Mouse (Mus musculus): Measurements from ENCODE around the gene Gipc3. TPM values are rescaled to one million over a fixed set of nuclear protein-coding genes. Genes with fewer than 3 reads are reported as not detected.
A peak's percentile ranks its signal among the peaks of the same experiment; 100 is the strongest.

Gene Gipc3
- polyA plus RNA-seq, 1 experiment from 2014 or later: 0.05 TPM

DNA sequence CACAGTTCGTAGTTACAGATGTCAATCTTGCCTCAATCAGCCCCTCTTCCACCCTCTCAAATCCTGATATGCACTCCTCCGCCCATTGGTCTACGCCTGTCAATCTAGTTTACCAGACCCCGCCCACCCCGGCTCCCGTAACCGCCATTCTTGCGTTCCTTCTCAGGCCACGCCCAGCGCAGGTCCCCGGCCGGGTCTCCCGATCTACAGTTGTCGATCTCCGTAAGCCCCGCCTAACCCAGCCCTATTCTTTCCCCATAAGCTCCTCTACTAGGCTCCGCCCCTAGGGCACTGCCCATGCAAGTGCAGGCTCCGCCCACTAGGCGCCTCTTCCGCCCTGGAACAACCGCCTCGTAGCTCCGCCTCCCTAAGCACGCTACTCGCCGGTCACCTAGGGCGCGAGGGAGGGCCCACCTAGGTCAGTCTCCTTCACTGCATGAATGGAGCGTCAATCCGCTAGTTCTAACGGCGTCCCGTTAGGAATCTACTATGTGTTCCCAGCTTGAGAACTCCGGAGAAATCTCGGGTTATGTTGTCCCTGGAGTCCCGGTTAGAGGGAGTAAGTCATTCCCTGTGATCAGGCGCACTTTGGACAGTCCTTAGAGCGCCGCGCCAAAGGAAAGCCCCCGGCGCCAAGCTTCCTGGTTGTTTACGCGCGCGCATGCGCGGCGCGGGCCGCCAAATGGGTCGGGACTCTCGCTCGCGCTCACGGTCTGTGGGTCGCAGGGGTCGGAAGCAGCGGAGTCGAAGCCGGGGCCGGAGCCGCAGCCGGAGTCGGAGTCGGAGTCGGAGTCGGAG, 22.3 kb downstream of the Gipc3 start, which contains the start of gene Cactin:
Gene Cactin, plus strand, starts transcription at position 554 of the 798 bp plus-strand sequence.
- Histone ChIP-seq H3K27me3 (ENCODE audit: control insufficient read depth, insufficient read depth, low read length) (0 out of 2 replicates have a peak, but pooled peaks cover 2% of the 10 kb centered on the region), H3K9me3 (ENCODE audit: control insufficient read depth, low read length) (no peaks in the 10 kb centered on the region), H3K27ac (ENCODE audit: low read depth, low read length) (peak within 1 kb of the TSS; percentile 92), H3K36me3 (ENCODE audit: control insufficient read depth, insufficient read depth, low read length) (peaks cover 47% of the 10 kb centered on the region), H3K9ac (replicated peaks; ENCODE audit: low read depth, low read length) (peak within 1 kb of the TSS; percentile 76), H3K4me3 (ENCODE audit: low read depth, low read length) (peak within 1 kb of the TSS; percentile 84), H3K4me2 (ENCODE audit: low read depth, low read length) (peak within 1 kb of the TSS; percentile 80), H3K4me1 (ENCODE audit: control insufficient read depth, insufficient read depth, low read length) (peaks cover 19% of the 10 kb centered on the region)
- WGBS: under 1% methylated on average over 68 of the region's 68 CpGs
- peak; percentile 92 for ATAC-seq (ENCODE audit: low read depth)

DNA sequence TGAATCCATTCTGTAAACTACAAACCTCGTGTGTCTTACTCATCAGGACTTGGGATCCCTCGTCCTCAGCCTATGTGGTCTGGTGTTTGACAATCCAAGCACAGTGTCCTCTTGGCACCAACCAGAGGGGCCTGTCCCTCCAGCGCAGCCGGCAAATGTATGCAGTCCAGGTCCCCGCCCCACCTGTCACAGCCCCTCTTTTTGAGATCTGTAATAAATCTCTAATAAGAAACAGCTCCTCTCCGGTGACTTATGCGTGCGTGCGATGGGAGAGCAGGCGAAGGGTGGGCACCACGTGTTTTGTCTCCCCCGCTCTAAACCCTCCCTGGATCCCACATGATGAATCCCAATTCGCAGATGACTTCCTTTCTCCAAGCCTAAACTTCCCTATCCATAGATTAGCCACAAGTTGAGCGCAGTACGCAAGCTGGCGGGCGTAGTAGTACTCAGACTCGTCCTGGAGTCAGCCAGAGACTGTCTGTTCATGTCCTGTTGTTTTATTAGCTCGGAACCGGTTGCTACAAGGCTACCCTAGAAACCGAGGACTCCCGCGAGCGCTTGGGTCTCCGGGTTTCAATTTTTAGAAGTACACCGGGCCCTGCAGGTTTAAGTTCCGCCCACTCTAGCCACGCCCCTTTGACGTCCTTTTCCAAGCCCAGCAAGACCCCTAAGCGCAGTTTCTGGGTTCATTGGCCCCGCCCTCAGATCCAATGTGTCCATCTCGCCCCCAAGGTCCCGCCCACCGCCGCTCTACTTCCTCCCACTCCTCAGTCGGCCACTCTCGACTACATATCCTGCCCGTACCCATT, 23.1 kb downstream of the Gipc3 start:
- Histone ChIP-seq H3K9ac (replicated peaks; ENCODE audit: low read depth, low read length) (peak overlapping the region; percentile 48), H3K4me1 (ENCODE audit: control insufficient read depth, insufficient read depth, low read length) (peaks cover 19% of the 10 kb centered on the region), H3K27me3 (ENCODE audit: control insufficient read depth, insufficient read depth, low read length) (0 out of 2 replicates have a peak, but pooled peaks cover 2% of the 10 kb centered on the region), H3K27ac (ENCODE audit: low read depth, low read length) (peak overlapping the region; percentile 92), H3K4me2 (ENCODE audit: low read depth, low read length) (peak overlapping the region; percentile 80), H3K9me3 (ENCODE audit: control insufficient read depth, low read length) (no peaks in the 10 kb centered on the region), H3K4me3 (ENCODE audit: low read depth, low read length) (peak overlapping the region; percentile 84), H3K36me3 (ENCODE audit: control insufficient read depth, insufficient read depth, low read length) (peaks cover 45% of the 10 kb centered on the region)
- under 1% methylated on average over 38 of the region's 38 CpGs for WGBS
- peak; percentile 44 for ATAC-seq (ENCODE audit: low read depth)

- Histone ChIP-seq H3K9ac (replicated peaks; ENCODE audit: low read depth, low read length) (peak overlapping the region; percentile 48), H3K27ac (ENCODE audit: low read depth, low read length) (no peak overlapping the region), H3K4me3 (ENCODE audit: low read depth, low read length) (peak overlapping the region; percentile 84; the same call in 1 of the 2 replicates), H3K27me3 (ENCODE audit: control insufficient read depth, insufficient read depth, low read length) (0 out of 2 replicates have a peak, but pooled peaks cover 2% of the 10 kb centered on the region), H3K9me3 (ENCODE audit: control insufficient read depth, low read length) (no peaks in the 10 kb centered on the region), H3K4me2 (ENCODE audit: low read depth, low read length) (peak overlapping the region; percentile 80), H3K4me1 (ENCODE audit: control insufficient read depth, insufficient read depth, low read length) (peaks cover 19% of the 10 kb centered on the region), H3K36me3 (ENCODE audit: control insufficient read depth, insufficient read depth, low read length) (peaks cover 44% of the 10 kb centered on the region)
- ATAC-seq (ENCODE audit: low read depth): no peak
- WGBS: 32% methylated on average over 8 of the region's 8 CpGs
Measured at GRCm38 (mm10) chr10:81319330-81319699, 23.8 kb downstream of the Gipc3 start.

GRCm38 (mm10) chr10:81318589-81319329, 24.3 kb downstream of the Gipc3 start:
- peaks cover 19% of the 10 kb centered on the region for H3K4me1 ChIP-seq (ENCODE audit: control insufficient read depth, insufficient read depth, low read length)
- H3K9me3 ChIP-seq (ENCODE audit: control insufficient read depth, low read length): no peaks in the 10 kb centered on the region
- no peak overlapping the region for H3K9ac ChIP-seq (replicated peaks; ENCODE audit: low read depth, low read length)
- no peak overlapping the region for H3K27ac ChIP-seq (ENCODE audit: low read depth, low read length)
- ATAC-seq (ENCODE audit: low read depth): no peak
- H3K27me3 ChIP-seq (ENCODE audit: control insufficient read depth, insufficient read depth, low read length): 0 out of 2 replicates have a peak, but pooled peaks cover 2% of the 10 kb centered on the region
- peaks cover 44% of the 10 kb centered on the region for H3K36me3 ChIP-seq (ENCODE audit: control insufficient read depth, insufficient read depth, low read length)
- no peak overlapping the region for H3K4me2 ChIP-seq (ENCODE audit: low read depth, low read length)
- 90% methylated on average over 13 of the region's 13 CpGs for WGBS
- H3K4me3 ChIP-seq (ENCODE audit: low read depth, low read length): no peak overlapping the region

DNA sequence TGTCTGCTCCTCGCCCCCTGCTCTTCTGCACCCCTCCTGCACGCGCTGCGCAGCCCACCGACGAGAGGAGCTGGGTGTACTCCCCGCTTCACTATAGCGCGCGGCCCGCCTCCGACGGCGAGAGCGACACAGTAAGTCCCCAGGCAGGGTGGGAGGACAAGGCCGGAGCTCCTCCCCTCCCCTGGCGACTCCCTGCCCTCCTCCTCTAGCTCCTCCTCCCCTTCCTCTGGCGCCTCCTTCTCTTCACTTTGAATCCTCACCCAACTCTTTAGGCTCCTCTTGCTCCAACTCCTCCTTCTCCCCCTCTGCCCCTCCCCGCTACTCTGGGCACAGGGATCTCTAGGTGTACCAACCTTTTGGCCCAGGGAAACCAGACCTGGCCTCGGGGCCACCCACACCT, 25.8 kb downstream of the Gipc3 start:
- H3K9ac ChIP-seq (replicated peaks; ENCODE audit: low read depth, low read length): no peak overlapping the region
- peaks cover 48% of the 10 kb centered on the region for H3K36me3 ChIP-seq (ENCODE audit: control insufficient read depth, insufficient read depth, low read length)
- 23% methylated on average over 13 of the region's 20 CpGs for WGBS

DNA sequence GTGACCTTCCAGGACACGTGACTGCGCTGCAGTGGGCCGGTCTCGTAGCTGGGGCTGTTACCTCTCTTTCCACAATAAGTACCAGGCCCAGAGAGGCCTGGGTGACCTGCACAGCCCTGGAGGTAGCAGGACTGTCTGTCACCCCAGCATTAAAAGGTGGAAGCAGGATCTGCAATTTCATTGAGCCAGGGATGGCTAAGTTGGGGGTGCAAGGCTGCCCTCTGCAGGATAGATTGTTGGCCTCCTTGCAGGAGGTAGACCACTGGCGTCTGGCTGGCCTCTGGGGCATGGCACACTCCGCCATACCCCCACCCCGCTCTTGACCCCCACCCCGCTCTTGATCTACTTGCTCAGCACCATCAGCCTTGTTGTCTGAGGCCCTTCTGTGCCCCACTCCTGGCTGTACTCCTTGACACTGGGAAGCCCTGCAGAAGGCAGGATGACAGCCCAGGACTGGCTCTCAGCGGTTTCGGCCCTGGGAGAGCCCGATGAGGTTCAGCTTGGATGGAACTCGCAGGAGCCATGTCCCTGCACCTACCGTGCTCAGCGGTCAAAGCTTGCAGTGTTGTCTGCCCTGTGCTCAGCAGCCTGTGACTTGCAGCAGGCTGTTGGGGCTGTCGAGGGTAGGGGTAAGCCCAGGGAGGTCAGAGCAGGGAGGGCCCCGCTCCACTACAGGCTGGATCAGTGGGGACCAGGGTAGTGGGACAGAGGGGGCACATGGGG, 26.6 kb downstream of the Gipc3 start:
- WGBS: 49% methylated on average over 16 of the region's 16 CpGs

More for the DNA sequence above, 25.8 kb downstream of the Gipc3 start:
- Histone ChIP-seq H3K27ac (ENCODE audit: low read depth, low read length) (no peak overlapping the region), H3K27me3 (ENCODE audit: control insufficient read depth, insufficient read depth, low read length) (0 out of 2 replicates have a peak, but pooled peaks cover 2% of the 10 kb centered on the region), H3K9me3 (ENCODE audit: control insufficient read depth, low read length) (no peaks in the 10 kb centered on the region), H3K4me3 (ENCODE audit: low read depth, low read length) (no peak overlapping the region), H3K4me2 (ENCODE audit: low read depth, low read length) (0 out of 2 replicates have a peak overlapping the region, but pooled peaks have one; percentile 18), H3K4me1 (ENCODE audit: control insufficient read depth, insufficient read depth, low read length) (peaks cover 19% of the 10 kb centered on the region)
- no peak for ATAC-seq (ENCODE audit: low read depth)

DNA sequence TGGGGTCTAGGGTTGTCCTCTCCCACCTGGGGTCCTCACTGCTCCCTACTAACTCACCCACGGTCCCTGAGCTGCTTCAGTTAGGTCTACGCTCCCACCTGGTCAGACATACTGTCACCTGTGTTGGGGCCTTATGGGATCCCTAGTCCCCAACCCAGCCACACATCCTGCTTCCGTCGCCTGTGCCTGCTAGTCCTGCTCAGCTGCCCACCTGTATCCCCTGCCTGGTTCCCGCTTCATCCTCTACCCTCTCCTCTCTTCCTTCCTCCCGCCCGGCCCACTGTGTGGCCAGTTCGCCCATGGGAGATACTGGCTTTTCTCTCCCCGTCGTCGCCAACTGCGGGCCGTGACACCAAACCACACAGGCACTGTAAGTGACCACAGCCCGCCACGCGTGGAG, 27.5 kb downstream of the Gipc3 start:
- Histone ChIP-seq H3K36me3 (ENCODE audit: control insufficient read depth, insufficient read depth, low read length) (peaks cover 63% of the 10 kb centered on the region), H3K9ac (replicated peaks; ENCODE audit: low read depth, low read length) (no peak overlapping the region), H3K27ac (ENCODE audit: low read depth, low read length) (no peak overlapping the region), H3K4me3 (ENCODE audit: low read depth, low read length) (no peak overlapping the region), H3K4me2 (ENCODE audit: low read depth, low read length) (no peak overlapping the region), H3K4me1 (ENCODE audit: control insufficient read depth, insufficient read depth, low read length) (peaks cover 12% of the 10 kb centered on the region), H3K9me3 (ENCODE audit: control insufficient read depth, low read length) (no peaks in the 10 kb centered on the region), H3K27me3 (ENCODE audit: control insufficient read depth, insufficient read depth, low read length) (no peaks in the 10 kb centered on the region)
- whole genome bisulfite sequencing: 93% methylated on average over 16 of the region's 16 CpGs
- no peak for ATAC-seq (ENCODE audit: low read depth)

More for the DNA sequence above, 26.6 kb downstream of the Gipc3 start:
- ATAC-seq (ENCODE audit: low read depth): no peak
- H3K9ac ChIP-seq (replicated peaks; ENCODE audit: low read depth, low read length): no peak overlapping the region
- H3K27me3 ChIP-seq (ENCODE audit: control insufficient read depth, insufficient read depth, low read length): 0 out of 2 replicates have a peak, but pooled peaks cover 2% of the 10 kb centered on the region
- H3K4me2 ChIP-seq (ENCODE audit: low read depth, low read length): 0 out of 2 replicates have a peak overlapping the region, but pooled peaks have one; percentile 18
- H3K36me3 ChIP-seq (ENCODE audit: control insufficient read depth, insufficient read depth, low read length): peaks cover 55% of the 10 kb centered on the region
- H3K27ac ChIP-seq (ENCODE audit: low read depth, low read length): no peak overlapping the region
- no peak overlapping the region for H3K4me3 ChIP-seq (ENCODE audit: low read depth, low read length)
- no peaks in the 10 kb centered on the region for H3K9me3 ChIP-seq (ENCODE audit: control insufficient read depth, low read length)
- peaks cover 12% of the 10 kb centered on the region for H3K4me1 ChIP-seq (ENCODE audit: control insufficient read depth, insufficient read depth, low read length)

GRCm38 (mm10) chr10:81314201-81314600, 28.9 kb downstream of the Gipc3 start:
- H3K4me2 ChIP-seq (ENCODE audit: low read depth, low read length): no peak overlapping the region
- H3K4me3 ChIP-seq (ENCODE audit: low read depth, low read length): no peak overlapping the region
- no peaks in the 10 kb centered on the region for H3K27me3 ChIP-seq (ENCODE audit: control insufficient read depth, insufficient read depth, low read length)
- no peak overlapping the region for H3K9ac ChIP-seq (replicated peaks; ENCODE audit: low read depth, low read length)
- WGBS: 77% methylated on average over 7 of the region's 7 CpGs
- ATAC-seq (ENCODE audit: low read depth): no peak
- no peaks in the 10 kb centered on the region for H3K9me3 ChIP-seq (ENCODE audit: control insufficient read depth, low read length)
- H3K4me1 ChIP-seq (ENCODE audit: control insufficient read depth, insufficient read depth, low read length): peaks cover 5% of the 10 kb centered on the region
- no peak overlapping the region for H3K27ac ChIP-seq (ENCODE audit: low read depth, low read length)
- H3K36me3 ChIP-seq (ENCODE audit: control insufficient read depth, insufficient read depth, low read length): peaks cover 77% of the 10 kb centered on the region

Data from neural tube, embryonic 14.5 days (tissue).